Mouse (Mus musculus): ENCODE measurements at regions not wholly inside any gene's neighbourhood (a gene's known extent, or its start where the extent isn't known, plus 50 kb on each side); places are given as distances from the start of the nearest gene placed in this dataset.

GRCm38 (mm10) chr15:67332521-67332920 lies 831.8 kb upstream of the Lrrc6 start:
- H3K36me3 ChIP-seq (ENCODE audit: insufficient read depth, low read length): no peaks in the 10 kb centered on the region
- no peaks in the 10 kb centered on the region for H3K4me1 ChIP-seq (replicated peaks; ENCODE audit: insufficient read depth, low read length)
- no peak for DNase-seq (ENCODE audit: low spot score)
- H3K9me3 ChIP-seq (replicated peaks; ENCODE audit: low read length): no peaks in the 10 kb centered on the region
- H3K4me2 ChIP-seq (ENCODE audit: low read length): no peak overlapping the region
- H3K4me3 ChIP-seq (replicated peaks; ENCODE audit: low read depth, low read length): no peak overlapping the region
- H3K9ac ChIP-seq (ENCODE audit: low read depth, low read length): no peak overlapping the region
- no peaks in the 10 kb centered on the region for H3K27me3 ChIP-seq (ENCODE audit: insufficient read depth, low read length)
- H3K27ac ChIP-seq: no peak overlapping the region
- 59% methylated on average over 1 of the region's 1 CpGs for WGBS
- no peak for ATAC-seq (replicated peaks; ENCODE audit: low FRiP score, low read depth)
- no peak for TF ChIP-seq CTCF (IDR thresholded peaks at IDR 0.05; ENCODE audit: low read depth)

GRCm38 (mm10) chr15:67320292-67320691 lies 819.6 kb upstream of the Lrrc6 start:
- WGBS: 73% methylated on average over 2 of the region's 2 CpGs
- Histone ChIP-seq H3K4me2 (ENCODE audit: low read length) (no peak overlapping the region), H3K9me3 (replicated peaks; ENCODE audit: low read length) (no peaks in the 10 kb centered on the region), H3K4me1 (replicated peaks; ENCODE audit: insufficient read depth, low read length) (no peaks in the 10 kb centered on the region), H3K27me3 (ENCODE audit: insufficient read depth, low read length) (no peaks in the 10 kb centered on the region), H3K4me3 (replicated peaks; ENCODE audit: low read depth, low read length) (no peak overlapping the region), H3K27ac (no peak overlapping the region), H3K9ac (ENCODE audit: low read depth, low read length) (no peak overlapping the region), H3K36me3 (ENCODE audit: insufficient read depth, low read length) (no peaks in the 10 kb centered on the region)
- ATAC-seq (replicated peaks; ENCODE audit: low FRiP score, low read depth) (no peak), DNase-seq (ENCODE audit: low spot score) (no peak)
- no peak for TF ChIP-seq CTCF (IDR thresholded peaks at IDR 0.05; ENCODE audit: low read depth)

GRCm38 (mm10) chr15:67315202-67315601 lies 814.5 kb upstream of the Lrrc6 start:
- Histone ChIP-seq H3K27me3 (ENCODE audit: insufficient read depth, low read length) (no peaks in the 10 kb centered on the region), H3K36me3 (ENCODE audit: insufficient read depth, low read length) (no peaks in the 10 kb centered on the region), H3K4me3 (replicated peaks; ENCODE audit: low read depth, low read length) (no peak overlapping the region), H3K9me3 (replicated peaks; ENCODE audit: low read length) (no peaks in the 10 kb centered on the region), H3K9ac (ENCODE audit: low read depth, low read length) (no peak overlapping the region), H3K27ac (no peak overlapping the region), H3K4me2 (ENCODE audit: low read length) (no peak overlapping the region), H3K4me1 (replicated peaks; ENCODE audit: insufficient read depth, low read length) (no peaks in the 10 kb centered on the region)
- 85% methylated on average over 1 of the region's 1 CpGs for WGBS
- TF ChIP-seq CTCF (IDR thresholded peaks at IDR 0.05; ENCODE audit: low read depth): no peak
- ATAC-seq (replicated peaks; ENCODE audit: low FRiP score, low read depth): no peak
- DNase-seq (ENCODE audit: low spot score): no peak

GRCm38 (mm10) chr15:67313648-67314047 lies 812.9 kb upstream of the Lrrc6 start:
- H3K4me3 ChIP-seq (replicated peaks; ENCODE audit: low read depth, low read length): no peak overlapping the region
- no peaks in the 10 kb centered on the region for H3K4me1 ChIP-seq (replicated peaks; ENCODE audit: insufficient read depth, low read length)
- no peaks in the 10 kb centered on the region for H3K27me3 ChIP-seq (ENCODE audit: insufficient read depth, low read length)
- DNase-seq (ENCODE audit: low spot score) (no peak), ATAC-seq (replicated peaks; ENCODE audit: low FRiP score, low read depth) (no peak)
- H3K36me3 ChIP-seq (ENCODE audit: insufficient read depth, low read length): no peaks in the 10 kb centered on the region
- H3K27ac ChIP-seq: no peak overlapping the region
- TF ChIP-seq CTCF (IDR thresholded peaks at IDR 0.05; ENCODE audit: low read depth): no peak
- H3K9me3 ChIP-seq (replicated peaks; ENCODE audit: low read length): no peaks in the 10 kb centered on the region
- no peak overlapping the region for H3K4me2 ChIP-seq (ENCODE audit: low read length)
- H3K9ac ChIP-seq (ENCODE audit: low read depth, low read length): no peak overlapping the region

GRCm38 (mm10) chr15:67305681-67306080 lies 805.0 kb upstream of the Lrrc6 start:
- Histone ChIP-seq H3K27ac (no peak overlapping the region), H3K9me3 (replicated peaks; ENCODE audit: low read length) (no peaks in the 10 kb centered on the region), H3K4me3 (replicated peaks; ENCODE audit: low read depth, low read length) (no peak overlapping the region), H3K4me1 (replicated peaks; ENCODE audit: insufficient read depth, low read length) (0 out of 2 replicates have a peak, but pooled peaks cover 3% of the 10 kb centered on the region), H3K27me3 (ENCODE audit: insufficient read depth, low read length) (no peaks in the 10 kb centered on the region), H3K36me3 (ENCODE audit: insufficient read depth, low read length) (no peaks in the 10 kb centered on the region), H3K9ac (ENCODE audit: low read depth, low read length) (no peak overlapping the region), H3K4me2 (ENCODE audit: low read length) (no peak overlapping the region)
- DNase-seq (ENCODE audit: low spot score): peak; percentile 82
- ATAC-seq (replicated peaks; ENCODE audit: low FRiP score, low read depth): no peak
- no peak for TF ChIP-seq CTCF (IDR thresholded peaks at IDR 0.05; ENCODE audit: low read depth)
- WGBS: 50% methylated on average over 1 of the region's 1 CpGs

GRCm38 (mm10) chr15:67303804-67304203 lies 803.1 kb upstream of the Lrrc6 start:
- Histone ChIP-seq H3K4me2 (ENCODE audit: low read length) (no peak overlapping the region), H3K4me1 (replicated peaks; ENCODE audit: insufficient read depth, low read length) (0 out of 2 replicates have a peak, but pooled peaks cover 3% of the 10 kb centered on the region), H3K4me3 (replicated peaks; ENCODE audit: low read depth, low read length) (no peak overlapping the region), H3K9me3 (replicated peaks; ENCODE audit: low read length) (no peaks in the 10 kb centered on the region), H3K27ac (peak overlapping the region; percentile 1; the same call in 1 of the 2 replicates), H3K9ac (ENCODE audit: low read depth, low read length) (no peak overlapping the region), H3K27me3 (ENCODE audit: insufficient read depth, low read length) (no peaks in the 10 kb centered on the region), H3K36me3 (ENCODE audit: insufficient read depth, low read length) (no peaks in the 10 kb centered on the region)
- 29% methylated on average over 1 of the region's 1 CpGs for WGBS
- TF ChIP-seq CTCF (IDR thresholded peaks at IDR 0.05; ENCODE audit: low read depth): no peak
- DNase-seq (ENCODE audit: low spot score) (peak; percentile 84), ATAC-seq (replicated peaks; ENCODE audit: low FRiP score, low read depth) (peak; percentile 57; the same call in 1 of the 2 replicates)

GRCm38 (mm10) chr15:67301871-67302363 lies 801.2 kb upstream of the Lrrc6 start:
- ATAC-seq (replicated peaks; ENCODE audit: low FRiP score, low read depth) (peak; percentile 40; the same call in 1 of the 2 replicates), DNase-seq (ENCODE audit: low spot score) (peak; percentile 80)
- no peaks in the 10 kb centered on the region for H3K36me3 ChIP-seq (ENCODE audit: insufficient read depth, low read length)
- no peak overlapping the region for H3K4me2 ChIP-seq (ENCODE audit: low read length)
- H3K27ac ChIP-seq: 0 out of 2 replicates have a peak overlapping the region, but pooled peaks have one; percentile 1
- no peak overlapping the region for H3K9ac ChIP-seq (ENCODE audit: low read depth, low read length)
- H3K4me3 ChIP-seq (replicated peaks; ENCODE audit: low read depth, low read length): no peak overlapping the region
- H3K27me3 ChIP-seq (ENCODE audit: insufficient read depth, low read length): no peaks in the 10 kb centered on the region
- TF ChIP-seq CTCF (IDR thresholded peaks at IDR 0.05; ENCODE audit: low read depth): no peak
- no peaks in the 10 kb centered on the region for H3K9me3 ChIP-seq (replicated peaks; ENCODE audit: low read length)
- 0 out of 2 replicates have a peak, but pooled peaks cover 3% of the 10 kb centered on the region for H3K4me1 ChIP-seq (replicated peaks; ENCODE audit: insufficient read depth, low read length)
- 42% methylated on average over 6 of the region's 6 CpGs for WGBS
